ENCODE assay signal across 20 mouse cellular contexts in the genomic region with DNA sequence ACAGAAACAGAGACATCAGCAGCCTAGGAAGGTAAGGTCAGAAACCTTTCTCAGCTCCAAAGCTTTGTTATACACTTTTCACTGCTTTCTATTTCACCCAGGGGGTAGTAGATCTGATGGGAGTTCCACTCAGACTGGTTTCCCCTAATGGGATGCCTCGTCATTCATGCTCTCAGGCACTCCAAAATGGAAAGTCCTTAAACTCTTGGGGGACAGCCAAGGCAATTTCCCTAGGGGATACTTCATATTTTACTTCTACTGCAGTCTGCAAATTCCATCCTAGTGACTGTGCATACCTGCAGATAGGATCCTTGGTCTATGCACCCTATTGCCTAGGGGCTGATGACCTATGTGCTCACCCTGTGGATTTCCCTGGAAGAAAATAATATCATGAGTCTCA.
DNase-seq lines count a peak whose midpoint lies in the region; ATAC-seq and TF ChIP-seq lines count a peak whose summit lies in the region.
"Had no signal": no experiment of that assay in that cellular context is flagged by ENCODE, and none has a peak within 500 bp of the region (broad histone marks: within the 10 kb centered on the region; RNA-seq: fewer than 3 reads in every experiment).

No protein-coding gene starts in this region.

- WGBS in hindbrain, postnatal 0 days = 58% methylated on average over 1 of the region's 1 CpGs
- 73% methylated on average over 1 of the region's 1 CpGs for WGBS in hindbrain, embryonic 12.5 days
- 52% methylated on average over 1 of the region's 1 CpGs for WGBS in neural tube, embryonic 15.5 days

- no peaks in the 10 kb centered on the region for H3K27me3 ChIP-seq in hindbrain, postnatal 0 days (ENCODE audit: insufficient read depth, low read length)
- no peaks in the 10 kb centered on the region for H3K27me3 ChIP-seq in hindbrain, embryonic 12.5 days
- H3K27me3 ChIP-seq in neural tube, embryonic 15.5 days (replicated peaks) = no peaks in the 10 kb centered on the region
- H3K27me3 ChIP-seq: limb, embryonic 15.5 days; neural tube, embryonic 12.5 days had no signal

- TF ChIP-seq CTCF in hindbrain, postnatal 0 days (IDR thresholded peaks at IDR 0.05; ENCODE audit: low read depth) = no peak

- H3K36me3 ChIP-seq in hindbrain, postnatal 0 days (ENCODE audit: insufficient read depth, low read length) = no peaks in the 10 kb centered on the region
- H3K36me3 ChIP-seq in hindbrain, embryonic 12.5 days = no peaks in the 10 kb centered on the region
- H3K36me3 ChIP-seq in neural tube, embryonic 15.5 days = no peaks in the 10 kb centered on the region
- H3K36me3 ChIP-seq: forebrain, embryonic 10.5 days; G1E; heart, embryonic 10.5 days; limb, embryonic 15.5 days; neural tube, embryonic 12.5 days had no signal

- no peak overlapping the region for H3K4me3 ChIP-seq in hindbrain, postnatal 0 days (ENCODE audit: low read length)
- no peak overlapping the region for H3K4me3 ChIP-seq in hindbrain, embryonic 12.5 days
- H3K4me3 ChIP-seq in neural tube, embryonic 15.5 days (replicated peaks) = no peak overlapping the region
- H3K4me3 ChIP-seq: forebrain, embryonic 10.5 days; heart, embryonic 10.5 days; limb, embryonic 15.5 days; neural tube, embryonic 12.5 days had no signal

- no peak for ATAC-seq in hindbrain, postnatal 0 days
- no peak for ATAC-seq in hindbrain, embryonic 12.5 days (ENCODE audit: low FRiP score)
- 0 out of 2 replicates have a peak, but pooled peaks have one; percentile 29 for ATAC-seq in neural tube, embryonic 15.5 days (ENCODE audit: low FRiP score)
- ATAC-seq: CD4-positive, CD25-positive, alpha-beta regulatory T cell, adult 4 months; intestine, postnatal 0 days; liver, postnatal 0 days had no signal

- no peaks in the 10 kb centered on the region for H3K4me1 ChIP-seq in hindbrain, postnatal 0 days (ENCODE audit: insufficient read depth, low read length)
- no peaks in the 10 kb centered on the region for H3K4me1 ChIP-seq in hindbrain, embryonic 12.5 days
- H3K4me1 ChIP-seq in neural tube, embryonic 15.5 days = peaks cover 11% of the 10 kb centered on the region
- H3K4me1 ChIP-seq: forebrain, embryonic 10.5 days; heart, embryonic 10.5 days; neural tube, embryonic 12.5 days had no signal

- no peak overlapping the region for H3K9ac ChIP-seq in hindbrain, postnatal 0 days (replicated peaks; ENCODE audit: low read length)
- no peak overlapping the region for H3K9ac ChIP-seq in hindbrain, embryonic 12.5 days
- no peak overlapping the region for H3K9ac ChIP-seq in neural tube, embryonic 15.5 days (replicated peaks)
- H3K9ac ChIP-seq: hindbrain, embryonic 14.5 days; limb, embryonic 15.5 days; liver, postnatal 0 days; neural tube, embryonic 12.5 days had no signal

- H3K9me3 ChIP-seq in hindbrain, postnatal 0 days (ENCODE audit: low read length) = no peaks in the 10 kb centered on the region
- no peaks in the 10 kb centered on the region for H3K9me3 ChIP-seq in hindbrain, embryonic 12.5 days (replicated peaks)
- no peaks in the 10 kb centered on the region for H3K9me3 ChIP-seq in neural tube, embryonic 15.5 days (replicated peaks)
- H3K9me3 ChIP-seq: forebrain, embryonic 10.5 days; G1E; heart, embryonic 10.5 days; limb, embryonic 15.5 days; neural tube, embryonic 12.5 days had no signal

- no peak overlapping the region for H3K4me2 ChIP-seq in hindbrain, postnatal 0 days (ENCODE audit: low read depth, low read length)
- H3K4me2 ChIP-seq in hindbrain, embryonic 12.5 days (replicated peaks) = no peak overlapping the region
- no peak overlapping the region for H3K4me2 ChIP-seq in neural tube, embryonic 15.5 days
- H3K4me2 ChIP-seq: hindbrain, embryonic 14.5 days; limb, embryonic 15.5 days; neural tube, embryonic 12.5 days had no signal

- DNase-seq in hindbrain, postnatal 0 days (ENCODE audit: low spot score) = peak; percentile 8
- no peak for DNase-seq in neural tube, embryonic 10.5 days (ENCODE audit: extremely low spot score, low spot score)
- peak; percentile 19 for DNase-seq in kidney, postnatal 14 days
- no peak for DNase-seq in embryo, embryonic 9.5 days (ENCODE audit: extremely low spot score)
- DNase-seq in spleen, postnatal 14 days (ENCODE audit: low spot score in 2 of 2) = no peak
- DNase-seq: adrenal gland, adult 8-10 months; cerebellum, adult 8-10 months; gastrocnemius, postnatal 14 days; layer of hippocampus, adult 9-11 months; liver, postnatal 0 days had no signal

- no peak overlapping the region for H3K27ac ChIP-seq in hindbrain, postnatal 0 days
- H3K27ac ChIP-seq in hindbrain, embryonic 12.5 days = no peak overlapping the region
- no peak overlapping the region for H3K27ac ChIP-seq in neural tube, embryonic 15.5 days (replicated peaks)
- H3K27ac ChIP-seq: forebrain, embryonic 10.5 days; heart, embryonic 10.5 days; hindbrain, embryonic 14.5 days; limb, embryonic 15.5 days; neural tube, embryonic 12.5 days had no signal

Comparison
In these comparisons a context has a peak if more than half of its experiments do, and no peak if none do; other contexts are left out.
1. DNase-seq: peak in hindbrain, postnatal 0 days (single experiment) and kidney, postnatal 14 days (single experiment); none in neural tube, embryonic 10.5 days (single experiment), embryo, embryonic 9.5 days (single experiment) and spleen, postnatal 14 days (0 of 2).